Mouse (Mus musculus) thymus, adult 2 months (tissue): ENCODE results near the gene Psmg3. TPM values are rescaled to one million over a fixed set of nuclear protein-coding genes. Genes with fewer than 3 reads are reported as not detected.

ENCODE experiments used
- DNase-seq: peaks from one replicate; pipeline ENCODE4 v3.0.0; 2021
- H3K27ac ChIP-seq: fragments of 200-500 bp; 2 replicates; pipeline ENCODE4 v1.5.1; 2012; ENCODE audit warnings: low read length, control low read depth; ENCODE audit not compliant: control insufficient read depth, insufficient read depth
- H3K27me3 ChIP-seq: fragments of 200-500 bp; 2 replicates; pipeline ENCODE4 v1.6.1; 2012; ENCODE audit warnings: mild to moderate bottlenecking, low read length, moderate library complexity, mixed read lengths; ENCODE audit not compliant: control insufficient read depth, insufficient read depth
- H3K36me3 ChIP-seq: fragments of 200-500 bp; 2 replicates; pipeline ENCODE4 v1.6.1; 2012; ENCODE audit warnings: mild to moderate bottlenecking, low read length, moderate library complexity; ENCODE audit not compliant: control insufficient read depth, insufficient read depth
- H3K4me1 ChIP-seq: fragments of 200-500 bp; replicated peaks from 2 replicates; pipeline ENCODE4 v1.6.1; 2012; ENCODE audit warnings: low read length; ENCODE audit not compliant: control insufficient read depth, insufficient read depth
- H3K4me3 ChIP-seq: fragments of 200-500 bp; 2 replicates; pipeline ENCODE4 v1.5.1; 2012; ENCODE audit warnings: mild to moderate bottlenecking, low read length, control low read depth, moderate library complexity; ENCODE audit not compliant: control insufficient read depth, insufficient read depth
- CTCF ChIP-seq: fragments of 200-500 bp; IDR thresholded peaks from 2 replicates; pipeline ENCODE4 v1.5.1; 2012; ENCODE audit warnings: mild to moderate bottlenecking, control low read depth, low read length, moderate library complexity, borderline replicate concordance; ENCODE audit not compliant: control insufficient read depth, poor library complexity, insufficient read depth; ENCODE audit errors: extremely low read depth
- POLR2A ChIP-seq: fragments of 200-500 bp; IDR thresholded peaks from 2 replicates; pipeline ENCODE4 v1.6.1; 2012; ENCODE audit warnings: mild to moderate bottlenecking, low read length, control low read depth, moderate library complexity; ENCODE audit not compliant: control insufficient read depth, poor library complexity, insufficient read depth; ENCODE audit errors: extremely low read depth
- WGBS: fragments of 180-500 bp; shearing (Covaris S2); methylation state at CpG from one replicate; pipeline ENCODE4 v1.1.7; 2018; 5-methylcytosine and 5-hydroxymethylcytosine counted together
- polyA plus RNA-seq: library from polyadenylated mRNA; depleted of rRNA; stranded (reverse); fragments of >200 nt; gene quantifications from 2 replicates; pipeline ENCODE4 v1.2.3, GENCODE M21; 2012

Psmg3 gene
- polyA plus RNA-seq, 1 experiment = 51.6 TPM

DNA sequence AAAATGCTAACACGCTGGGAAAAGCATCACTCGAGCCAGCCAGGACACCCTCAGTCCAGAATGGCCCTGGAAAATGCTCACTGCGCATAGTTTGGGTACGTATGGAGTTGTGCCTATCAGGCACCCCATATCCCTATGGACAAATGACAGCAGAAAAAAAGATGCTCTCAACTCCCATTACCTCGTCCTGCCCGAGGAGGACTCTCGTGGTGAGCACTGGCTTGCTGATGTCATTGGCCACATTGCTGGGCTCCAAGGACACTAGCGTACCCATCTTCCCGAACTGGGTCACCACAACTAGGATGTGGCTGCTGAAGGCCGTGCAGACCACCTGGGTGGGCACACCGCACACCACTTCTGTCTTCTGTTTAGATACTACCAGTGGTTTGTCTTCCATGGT is 738 bp downstream of the Psmg3 start:
- 44% methylated on average over 11 of the region's 11 CpGs for WGBS
- DNase-seq = no peak
- H3K27ac ChIP-seq = no peak overlapping the region

DNA sequence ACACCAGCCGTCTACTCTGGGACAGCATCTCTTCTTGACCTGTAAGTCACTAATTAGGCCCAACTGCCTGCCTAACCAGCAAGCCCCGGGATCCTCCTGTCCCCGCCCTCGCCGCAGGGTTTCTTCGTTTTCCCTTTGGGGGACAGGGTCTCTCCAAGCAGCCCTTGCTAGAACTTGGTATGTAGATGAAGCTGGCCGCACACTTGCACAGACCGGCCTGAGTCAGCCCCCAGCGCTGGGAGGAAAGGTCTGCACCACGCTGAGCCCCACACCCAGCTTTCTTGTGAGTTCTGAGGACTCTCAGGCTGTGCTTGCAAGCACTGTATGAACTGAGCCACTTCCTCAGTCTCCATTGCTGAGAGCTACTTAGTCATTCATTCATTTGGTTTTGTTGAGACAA is 2.2 kb downstream of the Psmg3 start:
- Histone ChIP-seq H3K4me1 (peaks cover 7% of the 10 kb centered on the region), H3K36me3 (0 out of 2 replicates have a peak, but pooled peaks cover 9% of the 10 kb centered on the region), H3K27me3 (no peaks in the 10 kb centered on the region), H3K27ac (no peak overlapping the region), H3K4me3 (no peak overlapping the region)
- no peak for DNase-seq
- 96% methylated on average over 10 of the region's 10 CpGs for WGBS
- TF ChIP-seq POLR2A = no peak
- no peak for TF ChIP-seq CTCF

More for the DNA sequence above, 738 bp downstream of the Psmg3 start:
- TF ChIP-seq CTCF (no peak), POLR2A (no peak)
- peaks cover 12% of the 10 kb centered on the region for H3K4me1 ChIP-seq
- H3K36me3 ChIP-seq = 0 out of 2 replicates have a peak, but pooled peaks cover 9% of the 10 kb centered on the region
- peak overlapping the region; percentile 99 for H3K4me3 ChIP-seq
- no peaks in the 10 kb centered on the region for H3K27me3 ChIP-seq

GRCm38 (mm10) chr5:139821466-139822459 is 4.9 kb downstream of the Psmg3 start:
- no peak overlapping the region for H3K27ac ChIP-seq

GRCm38 (mm10) chr5:139819538-139820181 is 7.0 kb downstream of the Psmg3 start, which contains the start of gene Tmem184a:
TSS of gene Tmem184a (minus strand) at chr5:139819917.
- 0 out of 2 replicates have a peak, but pooled peaks cover 9% of the 10 kb centered on the region for H3K36me3 ChIP-seq
- WGBS = 91% methylated on average over 9 of the region's 9 CpGs
- DNase-seq = no peak
- H3K27ac ChIP-seq = no peak within 1 kb of the TSS
- TF ChIP-seq POLR2A = no peak
- no peak for TF ChIP-seq CTCF
- H3K4me1 ChIP-seq = no peaks in the 10 kb centered on the region
- H3K4me3 ChIP-seq = no peak within 1 kb of the TSS
- H3K27me3 ChIP-seq = no peaks in the 10 kb centered on the region

More at GRCm38 (mm10) chr5:139821466-139822459, 4.9 kb downstream of the Psmg3 start:
- no peak for DNase-seq
- Histone ChIP-seq H3K4me1 (peaks cover 7% of the 10 kb centered on the region), H3K27me3 (no peaks in the 10 kb centered on the region), H3K4me3 (no peak overlapping the region), H3K36me3 (0 out of 2 replicates have a peak, but pooled peaks cover 9% of the 10 kb centered on the region)
- TF ChIP-seq POLR2A (no peak), CTCF (no peak)
- 91% methylated on average over 12 of the region's 12 CpGs for WGBS

GRCm38 (mm10) chr5:139818801-139819200 is 7.9 kb downstream of the Psmg3 start:
- peak; percentile 67 for DNase-seq
- no peaks in the 10 kb centered on the region for H3K4me1 ChIP-seq
- 48% methylated on average over 4 of the region's 4 CpGs for WGBS
- no peak for TF ChIP-seq CTCF
- TF ChIP-seq POLR2A = no peak
- no peak overlapping the region for H3K27ac ChIP-seq
- H3K36me3 ChIP-seq = 0 out of 2 replicates have a peak, but pooled peaks cover 9% of the 10 kb centered on the region
- no peaks in the 10 kb centered on the region for H3K27me3 ChIP-seq
- H3K4me3 ChIP-seq = no peak overlapping the region

GRCm38 (mm10) chr5:139818056-139818455 is 8.6 kb downstream of the Psmg3 start:
- no peak overlapping the region for H3K27ac ChIP-seq
- 0 out of 2 replicates have a peak, but pooled peaks cover 9% of the 10 kb centered on the region for H3K36me3 ChIP-seq
- TF ChIP-seq CTCF = no peak
- TF ChIP-seq POLR2A = no peak
- no peak overlapping the region for H3K4me3 ChIP-seq
- 95% methylated on average over 3 of the region's 3 CpGs for WGBS
- no peaks in the 10 kb centered on the region for H3K27me3 ChIP-seq
- no peak for DNase-seq
- no peaks in the 10 kb centered on the region for H3K4me1 ChIP-seq
